Mouse (Mus musculus): ENCODE results near the gene Morf4l1. TPM values are rescaled to one million over a fixed set of nuclear protein-coding genes. Genes with fewer than 3 reads are reported as not detected.

The Morf4l1 gene
- total RNA-seq, 2 experiments from 2014 or later = 429 to 442 TPM

DNA sequence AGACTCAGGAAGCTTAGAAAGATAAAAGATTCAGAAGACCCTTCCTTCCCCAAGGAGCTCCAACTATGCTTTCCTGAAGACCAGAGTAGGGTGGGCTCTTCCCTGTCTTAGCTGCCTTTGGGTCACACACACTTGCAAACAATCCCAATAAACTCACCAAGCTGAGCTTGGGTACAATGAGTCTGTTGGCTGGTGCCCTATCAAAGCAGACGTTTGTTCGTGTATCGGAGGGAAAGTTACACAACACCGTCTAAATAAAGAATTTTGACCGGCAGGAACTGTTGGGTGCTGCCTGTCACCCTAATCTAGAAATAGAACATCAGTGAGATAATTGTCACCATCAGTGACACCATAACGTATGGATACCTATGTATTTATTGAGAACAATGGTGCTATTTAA lies 12.6 kb upstream of the Morf4l1 start:
- no peak for TF ChIP-seq CTCF (conservative IDR thresholded peaks at IDR 0.05)
- DNase-seq (ENCODE audit: low spot score in 2 of 2) = no peak
- no peak overlapping the region for H3K4me3 ChIP-seq

DNA sequence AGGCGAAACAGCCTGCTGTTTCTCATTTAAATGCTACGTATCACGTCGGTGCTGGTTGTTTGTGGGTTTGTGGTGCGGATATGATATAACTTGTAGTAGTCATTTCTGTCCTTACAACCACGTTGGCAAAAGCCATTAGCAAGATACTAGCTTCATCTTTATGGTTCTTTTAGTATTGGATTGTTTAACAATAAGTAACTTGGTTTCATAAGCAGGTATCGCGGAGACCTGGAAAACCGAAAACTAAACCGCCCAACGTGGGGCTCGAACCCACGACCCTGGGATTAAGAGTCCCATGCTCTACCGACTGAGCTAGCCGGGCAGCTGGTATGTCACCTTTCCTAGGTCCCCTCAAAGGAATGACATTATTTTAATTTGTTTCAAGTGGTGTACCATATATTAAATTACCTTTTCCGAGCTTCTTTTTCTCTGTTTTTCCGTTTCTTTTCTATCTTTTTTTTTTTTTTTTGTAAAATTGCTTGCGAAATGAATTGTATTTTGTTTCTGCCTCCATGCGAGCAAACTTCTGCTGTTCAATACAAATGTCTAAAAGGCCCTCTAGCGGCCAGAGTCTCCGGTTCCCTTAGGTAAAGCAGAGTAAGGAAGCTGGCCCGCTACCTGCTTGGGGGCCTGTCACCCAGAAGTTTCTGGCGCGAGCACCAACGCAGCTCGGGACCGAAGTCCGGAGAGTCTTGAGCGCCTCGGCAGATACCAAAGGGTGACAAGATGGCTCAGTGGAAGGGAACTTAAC lies 11.9 kb upstream of the Morf4l1 start:
- DNase-seq (ENCODE audit: low spot score in 2 of 2) = peak; percentile 64 to 75
- Histone ChIP-seq H3K4me3 (peak overlapping the region; percentile 55), H3K27ac (no peak overlapping the region)
- TF ChIP-seq CTCF (conservative IDR thresholded peaks at IDR 0.05) = peak; percentile 92

More for the DNA sequence above, 12.6 kb upstream of the Morf4l1 start:
- no peak overlapping the region for H3K27ac ChIP-seq

DNA sequence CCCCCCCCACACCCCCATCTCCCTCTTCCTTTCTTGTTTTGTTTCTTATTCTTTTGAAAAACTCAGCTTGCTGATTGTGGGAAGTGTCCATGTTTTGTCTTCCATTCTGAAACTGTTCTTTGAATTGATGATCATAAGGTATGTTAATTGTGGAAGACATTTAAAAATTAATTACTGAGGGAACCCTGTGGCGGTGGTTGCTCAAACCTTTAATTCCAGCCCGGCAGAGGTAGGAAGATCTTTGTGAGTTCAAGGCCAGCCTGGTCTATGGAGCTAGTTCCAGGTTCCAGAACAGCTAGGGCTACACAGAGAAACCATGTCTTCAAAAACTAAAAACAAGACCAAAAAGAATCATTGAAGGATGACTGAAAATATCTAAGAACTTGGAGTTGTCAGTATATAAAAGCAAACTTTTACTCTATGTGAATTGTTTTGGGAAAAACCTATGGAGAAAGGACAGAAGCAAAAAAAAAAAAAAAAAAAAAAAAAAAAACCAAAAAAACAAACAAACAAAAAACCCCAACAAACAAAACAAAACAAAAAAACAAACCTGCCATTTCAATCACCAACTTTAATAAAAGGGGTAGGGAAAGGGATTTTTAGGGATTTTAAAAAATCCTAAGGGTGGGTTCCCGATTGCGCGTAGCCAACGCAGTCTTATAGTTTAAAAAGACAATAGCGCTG lies 11.0 kb upstream of the Morf4l1 start:
- H3K4me3 ChIP-seq = peak overlapping the region; percentile 55
- DNase-seq (ENCODE audit: low spot score in 2 of 2) = no peak
- no peak for TF ChIP-seq CTCF (conservative IDR thresholded peaks at IDR 0.05)

DNA sequence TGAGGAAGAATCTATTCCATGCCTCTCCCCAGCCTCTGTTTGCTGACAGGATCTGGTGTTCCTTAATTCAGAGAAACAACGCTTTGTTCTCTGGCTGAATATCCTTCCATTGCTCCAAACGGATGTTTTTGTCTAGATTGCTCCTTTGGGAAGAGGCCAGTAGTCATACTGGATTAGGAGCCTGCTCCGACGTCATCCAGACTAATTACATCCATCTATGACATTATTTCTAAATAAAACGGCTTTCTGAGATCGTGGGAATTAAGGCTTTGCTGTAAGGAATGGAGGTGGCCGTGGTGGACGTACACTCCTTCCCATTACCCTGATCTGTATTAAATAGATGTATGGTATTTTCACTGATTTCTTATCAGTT lies 10.3 kb upstream of the Morf4l1 start:
- TF ChIP-seq CTCF (conservative IDR thresholded peaks at IDR 0.05) = no peak
- DNase-seq (ENCODE audit: low spot score in 2 of 2) = no peak
- peak overlapping the region; percentile 8; the same call in 1 of the 2 replicates for H3K4me3 ChIP-seq
- no peak overlapping the region for H3K27ac ChIP-seq

More for the DNA sequence above, 11.0 kb upstream of the Morf4l1 start:
- no peak overlapping the region for H3K27ac ChIP-seq

DNA sequence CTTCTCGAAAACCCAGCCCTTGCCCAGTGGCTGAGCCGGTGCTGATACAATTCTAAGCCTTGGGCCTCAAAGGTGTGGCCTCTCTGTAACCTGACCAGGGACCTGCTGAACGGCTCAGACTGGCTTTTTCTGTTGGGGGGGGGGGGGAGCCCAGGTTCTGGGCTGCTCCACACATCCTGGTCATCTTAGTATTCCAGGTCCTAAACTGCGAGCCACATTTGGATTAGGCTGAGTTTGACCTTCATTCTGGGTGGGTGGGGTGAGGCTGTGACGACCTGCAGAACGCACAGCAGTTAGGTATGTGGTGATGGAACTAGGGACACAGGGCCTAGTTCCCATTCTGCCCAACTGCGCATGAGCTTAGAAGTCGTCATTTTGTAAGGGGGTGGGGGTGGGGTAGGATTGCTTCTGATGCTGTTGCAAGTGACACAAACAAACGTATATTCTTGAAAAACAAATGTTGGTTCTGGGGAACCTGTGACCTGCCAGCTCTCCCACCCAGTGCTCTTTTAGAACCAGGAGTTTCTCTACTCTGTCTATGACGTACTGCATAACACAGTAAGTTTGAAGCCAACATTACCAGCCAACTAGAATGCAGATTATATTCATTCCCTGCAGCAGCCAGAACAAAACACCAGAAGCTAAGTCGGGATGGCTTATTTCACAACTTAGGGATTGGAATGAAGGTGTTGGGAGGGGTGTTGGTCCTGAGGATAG lies 9.7 kb upstream of the Morf4l1 start:
- Histone ChIP-seq H3K27ac (no peak overlapping the region), H3K4me3 (no peak overlapping the region; the same call in 1 of the 2 replicates)
- no peak for TF ChIP-seq CTCF (conservative IDR thresholded peaks at IDR 0.05)
- no peak for DNase-seq (ENCODE audit: low spot score in 2 of 2)

DNA sequence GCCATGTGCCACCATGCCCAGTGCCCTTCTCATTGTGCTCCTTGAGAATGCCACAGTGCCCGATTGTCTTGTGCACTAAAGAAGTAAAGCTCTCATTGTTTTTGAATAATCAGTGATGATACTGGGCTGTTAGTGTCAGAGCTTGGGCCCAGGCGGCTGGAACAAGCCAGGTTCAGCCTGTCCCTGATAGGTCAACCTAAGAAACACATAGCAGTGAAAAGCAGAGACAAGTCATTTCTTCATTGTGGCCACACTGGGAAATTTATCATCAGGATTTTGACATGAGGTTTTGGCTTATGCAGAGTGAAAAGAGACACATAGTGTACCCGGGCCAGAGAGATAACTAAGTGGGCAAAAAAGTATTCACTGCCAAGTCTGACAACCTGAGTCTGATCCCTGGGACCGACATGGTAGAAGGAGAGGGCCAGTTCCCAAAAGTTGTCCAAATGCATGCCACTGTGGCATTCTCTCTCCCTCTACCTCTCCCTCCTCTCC lies 7.7 kb upstream of the Morf4l1 start:
- H3K27ac ChIP-seq = 0 out of 2 replicates have a peak overlapping the region, but pooled peaks have one; percentile 46
- H3K4me3 ChIP-seq = no peak overlapping the region
- DNase-seq (ENCODE audit: low spot score in 2 of 2) = no peak
- TF ChIP-seq CTCF (conservative IDR thresholded peaks at IDR 0.05) = no peak

DNA sequence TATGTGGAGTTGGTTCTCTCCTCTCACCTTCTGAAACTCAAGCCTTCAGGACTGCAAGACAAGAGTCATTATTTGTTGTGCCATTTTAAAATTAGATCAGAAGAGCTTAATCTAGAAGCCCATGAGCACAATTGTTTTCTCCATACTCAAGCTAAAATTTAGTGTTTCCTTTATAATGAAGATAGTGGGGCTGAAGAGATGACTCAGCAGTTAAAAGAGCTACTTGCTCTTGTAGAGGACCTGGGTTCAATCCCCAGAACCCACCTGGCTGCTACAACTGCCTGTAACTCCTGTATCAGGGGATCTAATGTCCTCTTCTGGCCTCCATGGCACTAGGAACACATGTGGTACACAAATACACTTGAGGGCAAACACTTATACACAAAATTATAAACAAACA lies 2.7 kb upstream of the Morf4l1 start:
- Histone ChIP-seq H3K4me3 (no peak overlapping the region), H3K27ac (no peak overlapping the region)
- no peak for TF ChIP-seq CTCF (conservative IDR thresholded peaks at IDR 0.05)
- DNase-seq (ENCODE audit: low spot score in 2 of 2) = no peak

DNA sequence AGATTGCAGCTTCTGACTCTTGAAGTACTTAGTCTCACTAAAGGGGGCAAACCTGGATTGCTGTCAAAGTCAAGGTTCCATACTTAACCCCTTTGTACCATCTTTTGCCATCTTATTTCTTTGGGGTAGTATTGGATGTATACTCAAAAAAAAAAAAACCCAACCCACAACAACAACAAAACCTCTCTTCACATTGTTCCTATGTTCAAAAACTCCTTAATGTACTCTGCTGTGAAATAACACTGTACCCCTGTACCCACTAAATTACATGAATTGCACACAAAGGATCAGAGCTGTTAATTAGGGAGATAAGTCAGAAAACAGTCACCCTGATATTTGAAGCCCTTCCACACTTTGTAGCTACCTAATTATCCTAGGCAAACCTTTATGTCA lies 730 bp upstream of the Morf4l1 start:
- no peak for TF ChIP-seq CTCF (conservative IDR thresholded peaks at IDR 0.05)
- no peak for DNase-seq (ENCODE audit: low spot score in 2 of 2)
- Histone ChIP-seq H3K27ac (peak overlapping the region; percentile 100; the same call in 1 of the 2 replicates), H3K4me3 (peak overlapping the region; percentile 98)

DNA sequence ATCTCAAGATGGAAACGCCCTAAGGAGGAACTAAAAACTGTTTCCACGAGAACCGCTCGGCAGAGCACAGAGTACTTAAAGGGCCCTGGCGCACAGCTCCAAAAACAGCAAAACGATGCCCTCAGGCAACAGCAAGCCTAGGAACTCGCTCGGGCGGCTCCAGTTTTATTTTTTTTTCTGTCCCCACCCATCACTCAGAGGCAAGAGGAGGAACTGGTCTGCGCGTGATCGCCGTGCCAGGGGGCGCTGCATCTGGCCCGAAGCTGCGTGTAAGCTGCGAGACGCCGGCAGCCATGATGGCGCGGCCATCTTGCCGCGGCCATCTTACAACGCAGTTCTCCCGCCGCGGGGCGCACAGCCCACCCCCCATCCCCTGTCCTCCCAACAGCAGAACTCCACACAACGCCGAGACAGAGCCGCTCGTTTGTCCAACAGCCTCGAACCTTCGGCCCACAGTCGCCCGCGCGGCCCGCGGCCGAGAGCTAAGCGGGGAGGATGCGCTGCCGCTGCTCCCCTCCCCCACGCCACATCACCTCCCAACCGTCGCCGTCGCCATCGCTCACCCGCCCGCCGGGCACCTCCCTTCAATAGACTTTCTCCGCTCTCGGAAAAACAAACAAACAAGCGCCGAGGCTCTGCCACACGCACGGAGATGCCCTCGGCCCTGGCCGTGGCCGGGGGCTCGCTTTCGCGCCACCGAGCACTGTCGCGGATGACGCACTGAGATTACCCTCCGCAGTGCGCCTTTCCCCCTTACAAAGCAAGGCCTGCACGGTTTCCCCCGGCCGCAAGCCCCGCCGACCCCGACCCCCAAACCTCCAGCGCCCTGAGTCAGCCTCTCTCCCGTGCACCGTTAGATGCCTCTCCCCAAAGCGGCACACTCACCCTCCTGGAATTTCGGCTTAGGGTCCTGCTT lies 665 bp downstream of the Morf4l1 start:
- peak; percentile 79 for TF ChIP-seq CTCF (conservative IDR thresholded peaks at IDR 0.05)
- DNase-seq (ENCODE audit: low spot score in 2 of 2) = peak; percentile 87 to 88
- Histone ChIP-seq H3K4me3 (peak overlapping the region; percentile 98), H3K27ac (peak overlapping the region; percentile 100)

DNA sequence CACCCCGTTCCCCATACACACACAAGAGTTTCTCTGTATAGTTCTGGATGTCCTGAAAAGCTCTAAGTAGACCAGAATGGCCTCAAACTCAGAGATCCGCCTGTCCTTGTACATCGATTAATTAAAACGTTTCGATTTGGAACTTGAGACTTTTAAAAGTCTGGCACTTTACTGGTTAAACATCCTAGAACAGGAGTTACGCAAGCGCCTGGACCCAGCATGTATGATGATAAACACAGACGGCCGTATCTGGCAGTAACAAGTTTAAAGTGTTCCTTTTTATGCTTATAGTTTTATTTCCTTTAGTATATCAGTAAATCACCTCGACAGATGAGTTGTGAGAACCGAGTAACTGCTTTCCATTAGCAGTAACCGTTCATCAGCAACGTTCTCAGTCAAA lies 1.4 kb downstream of the Morf4l1 start:
- peak overlapping the region; percentile 98 for H3K4me3 ChIP-seq
- H3K27ac ChIP-seq = peak overlapping the region; percentile 100
- no peak for DNase-seq (ENCODE audit: low spot score in 2 of 2)
- no peak for TF ChIP-seq CTCF (conservative IDR thresholded peaks at IDR 0.05)

DNA sequence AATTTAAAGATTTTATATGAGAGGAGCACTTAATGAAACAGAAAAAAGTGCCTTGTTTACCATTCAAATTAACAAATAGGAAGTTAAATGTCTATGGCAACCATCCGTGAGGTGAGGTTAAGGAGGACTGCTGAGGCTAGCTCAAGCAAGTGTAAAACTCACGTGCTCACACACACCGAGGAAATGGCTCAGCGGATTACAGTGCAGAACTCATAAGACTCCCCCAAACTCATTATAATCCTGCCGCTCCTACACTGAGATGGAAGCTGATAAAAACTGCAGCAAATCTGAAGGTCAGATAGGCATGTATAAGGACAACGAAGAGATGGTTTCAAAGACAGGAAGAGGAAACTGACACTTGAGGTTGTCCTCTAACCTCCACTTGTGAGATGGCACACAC lies 5.2 kb downstream of the Morf4l1 start:
- no peak for TF ChIP-seq CTCF (conservative IDR thresholded peaks at IDR 0.05)
- Histone ChIP-seq H3K4me3 (no peak overlapping the region), H3K27ac (no peak overlapping the region)
- no peak for DNase-seq (ENCODE audit: low spot score in 2 of 2)

DNA sequence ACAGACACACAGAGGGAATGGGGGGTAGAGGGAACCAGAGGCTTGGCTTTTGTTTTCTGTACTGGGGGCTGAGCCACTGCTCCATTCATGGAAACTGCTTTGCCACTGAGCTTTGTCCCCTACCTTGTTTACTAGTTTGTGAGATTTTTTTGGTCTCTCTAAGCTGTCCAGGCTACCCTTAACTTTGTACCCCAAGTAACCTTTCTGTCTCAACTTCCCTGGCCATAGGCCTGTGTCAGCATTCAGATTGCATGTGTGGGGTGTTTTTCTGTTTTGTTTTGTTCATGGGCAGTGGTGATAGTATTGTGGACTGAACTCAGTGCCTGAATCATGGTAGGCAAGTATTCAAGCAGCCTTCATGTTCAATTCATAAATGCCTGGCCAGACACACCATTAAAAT lies 6.3 kb downstream of the Morf4l1 start:
- H3K27ac ChIP-seq = no peak overlapping the region
- DNase-seq (ENCODE audit: low spot score in 2 of 2) = no peak
- H3K4me3 ChIP-seq = no peak overlapping the region
- no peak for TF ChIP-seq CTCF (conservative IDR thresholded peaks at IDR 0.05)

Data from layer of hippocampus, adult 2 months (tissue).